Mouse (Mus musculus) embryonic stem cell, embryonic (primary cell): ENCODE results near the gene Metrn.

Experiments
- CTCF ChIA-PET, 4 experiments: fragments of 300-600 bp in 2 of 4; fragments of 350-600 bp in 2 of 4; sonication (Branson Sonifier 250); formaldehyde crosslinking; loops; one replicate each; lab custom pipeline; 2022; ENCODE audit warnings: inconsistent platforms in 2 of 4; lab: Charles Lee
- POLR2A ChIA-PET, 4 experiments: fragments of 300-600 bp in 2 of 4; fragments of 350-600 bp in 2 of 4; sonication (Branson Sonifier 250); formaldehyde crosslinking; loops; one replicate each; lab custom pipeline; 2022; ENCODE audit warnings: antibody characterized with exemption in 4 of 4, inconsistent platforms in 1 of 4; lab: Charles Lee

The Metrn gene

DNA sequence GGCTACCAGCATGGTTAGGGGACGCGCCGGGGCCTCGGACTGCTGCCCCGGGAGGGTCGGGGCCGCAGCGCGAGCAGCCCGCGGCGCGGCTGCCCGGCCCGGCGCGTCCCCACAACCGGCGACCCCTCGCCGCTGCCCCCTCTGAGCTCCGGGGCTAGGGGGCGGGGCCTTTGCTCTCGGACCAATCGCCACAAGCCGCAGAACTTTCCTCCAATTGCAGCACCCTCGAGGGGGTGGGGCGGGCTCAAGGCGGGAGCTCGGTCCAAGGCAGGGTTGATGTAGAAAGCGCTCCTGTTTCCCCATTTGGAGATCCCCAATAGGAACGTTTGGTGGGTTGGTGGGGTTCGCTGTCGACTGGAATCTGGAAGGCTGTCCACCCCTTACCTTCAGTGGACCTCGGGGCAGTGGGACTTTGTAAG is at the start of gene Metrn:
Gene Metrn, minus strand, starts transcription at position 186 of the 419 bp plus-strand sequence.
- CTCF ChIA-PET = interaction anchor here (0.6 to 2.9 kb wide), 14 partner anchors 12 to 322 kb away, joined by 3 to 12 read pairs (median 4); partner anchors contain the start of genes Fbxl16 (in 2 of the 4), Narfl (in 2 of the 4), Chtf18 (in 1 of the 4) and Haghl (in 1 of the 4)
- POLR2A ChIA-PET = interaction anchor here in 3 of 4 experiments (0.6 to 4.7 kb wide), 42 partner anchors 9 to 947 kb away, joined by 3 to 36 read pairs (median 5); partner anchors contain the start of genes Fbxl16 (in 3 of the 3), Haghl (in 3 of the 3), Stub1 (in 3 of the 3) and Chtf18 (in 2 of the 3)

DNA sequence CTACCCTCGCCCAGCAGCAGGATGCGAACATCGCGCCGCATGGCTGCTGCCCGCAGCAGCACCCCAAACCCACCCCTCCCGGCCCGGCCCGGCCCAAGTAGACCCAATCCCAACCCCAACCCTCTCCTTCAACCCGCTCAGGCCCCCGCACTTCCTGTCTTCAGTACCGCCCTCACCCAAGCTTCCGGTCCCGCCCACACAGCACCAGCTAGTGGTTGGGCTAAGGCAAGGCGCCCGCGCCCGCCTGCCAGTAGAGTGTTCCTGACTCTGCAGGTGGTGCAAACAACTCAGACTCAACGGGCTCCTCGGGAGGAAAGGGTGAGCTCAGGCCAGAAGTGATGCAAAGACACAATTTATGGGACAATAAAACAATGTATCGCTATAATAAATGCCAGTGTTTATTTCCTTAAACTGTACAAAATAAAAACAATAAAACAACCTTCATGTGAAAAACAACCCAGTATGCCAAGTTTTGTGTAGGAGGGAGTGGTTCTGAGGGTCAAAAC is 47.5 kb upstream of the Metrn start, which contains the start of gene Rhot2:
Gene Rhot2, minus strand, starts transcription at position 456 of the 506 bp plus-strand sequence.
- POLR2A ChIA-PET = interaction anchor here in 3 of 4 experiments (0.5 to 8.7 kb wide), 38 partner anchors 8 to 1173 kb away, joined by 3 to 114 read pairs (median 4); partner anchors contain the start of genes Mcrip2 (in 3 of the 3), Stub1 (in 3 of the 3), Jmjd8 (in 2 of the 3) and Wdr90 (in 2 of the 3)
- CTCF ChIA-PET = interaction anchor here in 3 of 4 experiments (0.6 to 1.5 kb wide), 13 partner anchors 10 to 874 kb away, joined by 3 to 9 read pairs (median 4); partner anchors contain the start of genes Stub1 (in 3 of the 3), Jmjd8 (in 1 of the 3) and Mcrip2 (in 1 of the 3)

DNA sequence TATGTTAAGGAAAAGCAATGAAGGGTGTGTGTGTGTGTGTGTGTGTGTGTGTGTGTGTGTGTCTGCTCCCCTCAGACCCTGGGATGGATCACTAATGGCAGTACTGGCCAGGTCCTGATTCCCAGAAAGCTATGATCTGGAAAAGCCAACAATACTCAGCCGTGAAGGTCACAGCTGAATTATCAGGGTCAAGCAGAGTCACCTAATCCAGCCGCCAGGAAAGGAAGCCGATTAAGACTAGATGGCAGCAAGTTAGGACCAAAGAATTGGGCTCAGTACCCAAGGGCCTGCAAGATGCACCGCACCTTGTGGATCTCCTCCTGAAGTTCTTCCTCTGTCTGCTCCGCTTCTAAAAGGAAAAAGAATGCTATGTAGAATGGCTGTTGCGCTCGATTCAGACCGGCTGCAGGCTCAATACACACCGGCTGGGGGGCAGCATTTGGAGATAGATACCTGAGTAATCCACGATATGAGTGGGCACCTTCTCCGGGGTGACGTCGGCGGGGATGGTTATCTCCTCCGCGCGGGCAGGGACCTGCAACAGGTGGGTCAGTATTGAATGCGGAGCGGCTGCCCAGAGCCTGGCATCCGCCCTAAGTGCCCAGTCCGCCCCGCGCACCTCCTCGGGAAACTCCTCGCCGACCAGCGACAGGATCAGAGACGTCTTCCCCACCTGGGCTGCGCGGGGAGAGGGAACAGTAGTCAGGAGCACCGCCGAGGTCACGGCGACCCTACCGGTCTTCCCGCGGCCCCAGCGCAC is 46.9 kb upstream of the Metrn start:
- ChIA-PET CTCF (interaction anchor here in 3 of 4 experiments (0.7 to 1.5 kb wide), 10 partner anchors 11 to 165 kb away, joined by 3 to 6 read pairs (median 4); partner anchors contain the start of genes Stub1 (in 3 of the 3), Jmjd8 (in 1 of the 3) and Mcrip2 (in 1 of the 3)), POLR2A (interaction anchor here in 3 of 4 experiments (0.5 to 8.7 kb wide), 35 partner anchors 7 to 1174 kb away, joined by 3 to 114 read pairs (median 4); partner anchors contain the start of genes Mcrip2 (in 3 of the 3), Stub1 (in 3 of the 3), Jmjd8 (in 2 of the 3) and Wdr90 (in 2 of the 3))

DNA sequence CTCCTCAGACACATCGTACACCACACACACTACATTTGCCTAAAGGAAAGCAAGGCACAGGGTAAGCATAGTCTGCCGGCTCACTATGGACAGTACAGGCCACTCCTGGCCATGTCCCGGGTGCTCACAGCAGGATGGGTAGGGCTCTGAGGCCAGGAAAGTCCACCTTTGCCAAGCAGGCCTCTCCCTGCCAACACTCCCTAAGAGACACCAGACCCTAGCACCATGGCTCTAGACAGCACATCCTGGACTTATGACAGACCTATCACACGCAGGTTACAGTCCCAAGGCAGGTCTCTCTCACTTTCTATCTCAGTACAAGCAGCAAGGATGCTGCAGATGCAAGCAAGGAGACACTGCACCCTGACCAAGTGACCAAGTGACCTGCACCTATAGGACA is 46.2 kb upstream of the Metrn start:
- ChIA-PET POLR2A (interaction anchor here in 3 of 4 experiments (1.0 to 8.7 kb wide), 3 partner anchors 10 to 23 kb away, joined by 3 to 114 read pairs (median 14); partner anchors contain the start of genes Stub1 (in 2 of the 3) and Jmjd8 (in 1 of the 3)), CTCF (interaction anchor here in 1 of 4 experiments (1.3 kb wide), 1 partner anchor 11 kb away, joined by 3 read pairs; the partner anchor contains the start of gene Stub1)

DNA sequence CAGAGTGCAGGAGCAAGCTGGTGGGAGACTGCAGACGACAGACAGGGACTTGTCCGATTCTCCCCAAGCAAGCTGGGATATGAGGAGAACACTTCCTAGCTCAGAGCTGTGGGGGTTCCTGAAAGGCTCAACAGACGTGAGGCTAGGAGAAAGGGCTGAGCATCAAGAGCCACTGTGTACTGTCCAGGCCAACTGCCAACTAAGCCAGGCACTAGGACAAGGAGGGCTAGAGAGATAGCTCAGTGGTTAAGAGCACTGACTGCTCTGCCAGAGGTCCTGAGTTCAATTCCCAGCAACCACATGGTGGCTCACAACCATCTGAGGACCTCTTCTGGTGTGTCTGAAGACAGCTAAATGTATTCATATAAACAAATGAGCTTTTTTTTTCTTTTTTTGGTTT is 45.6 kb upstream of the Metrn start:
- ChIA-PET POLR2A (interaction anchor here (0.6 to 8.7 kb wide), 7 partner anchors 9 to 352 kb away, joined by 3 to 114 read pairs (median 3); partner anchors contain the start of genes Stub1 (in 3 of the 4) and Jmjd8 (in 2 of the 4)), CTCF (interaction anchor here in 2 of 4 experiments (0.7 to 1.3 kb wide), 2 partner anchors 10 to 25 kb away, joined by 3 to 6 read pairs; partner anchors contain the start of gene Stub1 (in 1 of the 2))

DNA sequence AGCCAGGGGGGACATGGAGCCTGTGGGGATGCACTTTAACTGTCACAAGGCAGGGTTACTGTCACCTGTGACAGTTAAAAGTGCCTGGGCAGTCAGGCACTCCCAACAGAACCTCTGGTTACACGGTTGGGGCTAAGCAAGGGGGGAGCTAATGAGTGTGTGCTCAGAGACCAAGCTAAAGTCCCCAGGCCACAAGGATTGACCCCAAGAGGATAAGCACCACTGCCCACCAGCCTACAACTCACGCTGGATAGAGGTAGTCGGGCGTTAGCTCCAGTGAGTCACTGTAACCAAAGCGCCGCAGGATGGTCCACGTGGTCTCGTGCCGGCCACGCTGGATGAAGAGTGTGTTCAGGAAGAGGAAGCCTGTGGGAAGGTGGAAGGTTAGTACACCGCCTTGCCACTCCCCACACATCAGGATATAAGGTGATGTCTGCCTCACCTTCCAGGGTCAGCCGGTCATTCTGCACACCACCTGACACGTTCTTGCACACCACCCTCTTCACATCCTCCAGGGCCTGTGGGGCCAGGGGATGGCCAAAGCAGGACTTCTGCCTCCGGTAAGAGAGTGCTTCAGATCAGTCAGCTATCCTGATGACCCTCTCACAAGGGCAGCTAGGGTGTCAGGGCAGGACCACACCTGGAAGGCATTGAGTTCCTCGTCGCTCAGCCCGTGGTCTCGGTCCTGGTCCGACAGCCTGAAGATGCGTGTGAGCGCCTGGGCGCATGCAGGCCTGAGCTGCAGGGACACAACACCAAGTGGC is 44.4 kb upstream of the Metrn start, which contains the start of gene Gm20683:
Gene Gm20683, minus strand, starts transcription at position 647 of the 764 bp plus-strand sequence.
- CTCF ChIA-PET = no interaction called here
- POLR2A ChIA-PET = interaction anchor here in 3 of 4 experiments (1.1 to 8.7 kb wide), 6 partner anchors 8 to 114 kb away, joined by 3 to 114 read pairs (median 4); partner anchors contain the start of genes Stub1 (in 3 of the 3), Chtf18 (in 1 of the 3), Jmjd8 (in 1 of the 3) and Rpusd1 (in 1 of the 3)

DNA sequence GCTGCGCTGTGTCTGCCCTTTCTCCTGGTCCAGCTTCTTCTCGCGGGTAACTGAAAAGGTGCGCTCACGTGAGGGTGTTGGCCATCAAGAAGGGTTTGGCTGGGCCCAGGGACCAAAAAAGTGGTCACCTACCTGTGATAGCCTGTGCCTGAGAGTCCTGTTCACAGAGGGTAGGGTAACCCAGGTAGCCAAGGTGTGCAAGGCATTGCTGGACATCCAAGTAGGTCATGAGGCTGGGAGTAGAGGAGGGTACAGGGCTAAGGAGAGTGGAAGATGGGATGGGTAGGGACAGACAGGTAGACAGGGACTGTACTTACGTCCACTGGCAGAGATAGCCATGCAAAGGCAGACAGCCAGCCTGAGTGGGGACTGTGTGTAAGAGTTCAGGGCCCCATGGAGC is 43.6 kb upstream of the Metrn start:
- CTCF ChIA-PET = no interaction called here

DNA sequence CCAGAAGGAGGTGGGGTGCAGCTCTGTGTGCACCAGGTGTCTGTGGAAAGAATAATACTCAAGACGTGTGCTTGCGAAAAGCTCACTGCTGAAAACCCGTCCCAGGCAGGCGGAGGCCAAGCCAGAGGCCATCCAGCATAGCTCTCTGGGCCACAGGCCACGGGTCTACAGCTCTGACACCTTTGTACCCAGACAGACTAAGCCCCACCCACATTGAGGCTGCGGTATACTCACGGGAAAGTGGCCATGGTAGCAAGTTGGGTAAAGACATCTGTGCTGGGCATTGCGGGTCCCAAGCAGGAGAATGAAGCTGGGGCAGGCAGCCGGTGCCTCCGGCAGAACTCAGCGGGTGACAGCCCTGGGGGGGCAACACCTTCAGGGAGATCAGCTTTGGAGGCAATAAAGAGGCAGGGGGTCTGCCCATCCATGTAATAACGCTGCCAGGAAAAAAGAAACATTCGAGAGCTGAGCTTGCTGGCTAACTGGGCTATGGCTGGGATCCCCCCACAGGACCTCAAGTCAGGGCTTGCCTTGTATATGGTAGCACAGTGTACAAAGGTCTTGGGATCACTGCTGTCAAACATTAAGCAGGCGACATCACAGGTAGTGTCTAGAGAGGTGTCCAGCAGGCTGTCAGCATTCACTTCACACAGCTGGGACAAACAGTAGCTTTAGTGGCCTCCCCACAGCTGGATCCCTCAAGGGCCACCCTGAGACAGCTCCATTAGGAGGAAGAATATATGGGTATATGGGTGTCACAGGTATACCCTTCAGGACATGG is 42.7 kb upstream of the Metrn start:
- POLR2A ChIA-PET = interaction anchor here in 2 of 4 experiments (0.8 to 2.0 kb wide), 8 partner anchors 8 to 116 kb away, joined by 3 to 5 read pairs (median 4); partner anchors contain the start of gene Mcrip2 (in 2 of the 2)
- CTCF ChIA-PET = interaction anchor here in 2 of 4 experiments (0.6 to 0.7 kb wide), 2 partner anchors 116 to 233 kb away, joined by 3 read pairs; no protein-coding TSS in a partner anchor

More for the DNA sequence above, 43.6 kb upstream of the Metrn start:
- POLR2A ChIA-PET = interaction anchor here in 2 of 4 experiments (0.9 to 8.7 kb wide), 6 partner anchors 9 to 31 kb away, joined by 3 to 114 read pairs (median 5); partner anchors contain the start of genes Mcrip2 (in 2 of the 2), Stub1 (in 2 of the 2) and Jmjd8 (in 1 of the 2)

DNA sequence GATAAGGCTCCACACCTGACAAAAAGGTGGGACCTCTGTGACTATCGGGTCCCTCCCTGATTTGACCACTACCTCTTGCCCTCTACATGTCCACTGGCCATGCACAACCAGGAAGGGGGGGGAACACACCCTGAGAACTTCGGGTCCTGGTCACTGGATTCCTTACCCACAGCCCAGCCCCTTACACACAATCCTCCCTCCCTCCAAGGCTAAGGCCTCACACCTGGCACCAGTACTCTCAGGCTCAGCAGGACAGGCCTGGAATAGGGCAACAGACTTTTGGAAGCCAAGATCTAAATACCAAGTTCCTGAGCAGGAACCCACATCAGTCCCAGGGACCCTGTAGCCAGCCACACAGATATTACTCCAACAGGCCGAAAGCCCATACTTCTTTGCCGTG is 42.0 kb upstream of the Metrn start:
- POLR2A ChIA-PET = interaction anchor here in 2 of 4 experiments (1.1 to 2.0 kb wide), 5 partner anchors 9 to 116 kb away, joined by 3 to 5 read pairs (median 5); partner anchors contain the start of gene Mcrip2 (in 2 of the 2)

DNA sequence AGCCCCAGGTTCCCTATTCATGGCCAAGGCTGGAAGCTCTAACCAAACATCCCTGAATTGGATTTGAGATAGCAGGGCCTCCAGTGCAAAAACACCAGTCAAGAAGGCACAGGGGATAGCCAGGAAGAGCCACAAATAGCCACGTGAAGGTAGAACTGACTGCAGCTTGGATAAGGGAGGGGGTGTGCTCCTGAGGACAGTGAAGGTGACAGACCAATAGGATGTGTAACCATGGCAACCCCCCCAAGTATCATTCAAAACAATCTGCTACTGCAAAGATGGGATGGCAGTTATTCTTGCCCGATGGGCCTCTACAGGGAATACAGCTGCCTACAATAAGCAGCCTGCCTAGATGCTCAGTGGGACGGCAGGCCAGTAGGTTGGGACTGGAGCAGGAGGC is 40.6 kb upstream of the Metrn start:
- CTCF ChIA-PET = interaction anchor here in 1 of 4 experiments (0.6 to 1.5 kb wide), 3 partner anchors 36 to 363 kb away, joined by 4 to 5 read pairs (median 4); no protein-coding TSS in a partner anchor
- POLR2A ChIA-PET = interaction anchor here in 2 of 4 experiments (0.6 to 2.6 kb wide), 18 partner anchors 8 to 433 kb away, joined by 3 to 11 read pairs (median 6); partner anchors contain the start of genes Jmjd8 (in 2 of the 2), Mcrip2 (in 2 of the 2), Wdr24 (in 2 of the 2) and Chtf18 (in 1 of the 2)

More for the DNA sequence above, 42.0 kb upstream of the Metrn start:
- CTCF ChIA-PET = no interaction called here

DNA sequence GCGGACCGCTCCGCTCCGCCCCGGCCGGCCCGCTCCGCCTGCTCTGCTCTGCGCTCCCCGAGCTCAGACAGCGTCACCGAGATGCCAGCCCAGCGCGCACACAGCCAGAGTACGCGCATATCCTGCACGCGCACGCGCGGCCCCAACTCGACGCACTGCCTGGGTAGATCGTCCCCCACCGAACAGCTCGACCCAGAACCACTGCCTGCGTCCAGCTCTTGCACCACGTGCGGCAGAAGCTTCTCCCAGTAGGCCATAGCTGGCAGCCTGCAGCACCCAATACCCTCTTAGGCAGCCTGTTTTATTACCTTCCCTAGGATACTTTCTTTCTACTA is 40.1 kb upstream of the Metrn start, which contains the start of gene Rhbdl1:
Gene Rhbdl1, minus strand, starts transcription at position 220 of the 335 bp plus-strand sequence.
- ChIA-PET CTCF (interaction anchor here in 1 of 4 experiments (0.6 to 1.5 kb wide), 4 partner anchors 36 to 362 kb away, joined by 4 to 5 read pairs (median 4); no protein-coding TSS in a partner anchor), POLR2A (interaction anchor here (0.6 to 2.6 kb wide), 30 partner anchors 7 to 433 kb away, joined by 3 to 11 read pairs (median 3); partner anchors contain the start of genes Jmjd8 (in 3 of the 4), Mcrip2 (in 3 of the 4), Wdr24 (in 2 of the 4) and Chtf18 (in 1 of the 4))

DNA sequence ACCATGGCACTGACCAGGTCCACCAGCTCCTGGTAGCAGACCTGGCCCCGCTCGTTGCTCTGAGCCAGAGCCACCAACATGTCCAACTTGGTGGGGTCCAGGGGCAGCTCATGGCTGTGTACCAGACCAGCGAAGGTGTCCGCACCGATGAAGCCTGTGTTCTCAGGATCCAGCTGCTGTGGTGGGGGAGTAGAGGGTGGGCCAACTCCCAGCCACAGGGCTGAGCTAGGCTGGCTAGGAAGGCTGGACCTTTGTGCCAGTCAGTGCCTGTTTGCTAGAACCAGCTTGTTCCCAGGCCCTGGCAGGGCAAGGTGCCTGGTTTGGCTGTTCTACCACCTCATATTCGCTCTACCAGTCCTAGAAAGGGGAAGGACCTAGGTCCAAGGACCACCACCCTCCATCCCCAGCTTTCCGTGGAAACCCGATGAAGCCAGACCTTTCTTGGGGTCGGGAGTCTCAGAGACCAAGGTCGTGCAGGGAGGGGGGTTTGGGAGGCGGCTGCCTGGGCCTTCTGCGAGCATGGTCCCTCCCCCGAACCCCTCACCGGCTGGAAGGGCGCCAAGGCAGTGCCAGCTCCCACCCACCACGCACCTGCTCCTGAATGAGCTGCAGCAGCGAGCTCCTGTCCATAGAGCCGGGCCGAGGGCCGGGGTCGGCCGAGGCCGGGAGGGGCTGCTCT is 39.6 kb upstream of the Metrn start:
- ChIA-PET POLR2A (interaction anchor here (0.5 to 2.6 kb wide), 35 partner anchors 8 to 1494 kb away, joined by 3 to 11 read pairs (median 3); partner anchors contain the start of genes Jmjd8 (in 3 of the 4), Mcrip2 (in 3 of the 4), Wdr24 (in 2 of the 4) and AC134908.4 (in 1 of the 4)), CTCF (interaction anchor here in 2 of 4 experiments (0.7 to 1.5 kb wide), 5 partner anchors 35 to 362 kb away, joined by 3 to 5 read pairs (median 4); no protein-coding TSS in a partner anchor)

DNA sequence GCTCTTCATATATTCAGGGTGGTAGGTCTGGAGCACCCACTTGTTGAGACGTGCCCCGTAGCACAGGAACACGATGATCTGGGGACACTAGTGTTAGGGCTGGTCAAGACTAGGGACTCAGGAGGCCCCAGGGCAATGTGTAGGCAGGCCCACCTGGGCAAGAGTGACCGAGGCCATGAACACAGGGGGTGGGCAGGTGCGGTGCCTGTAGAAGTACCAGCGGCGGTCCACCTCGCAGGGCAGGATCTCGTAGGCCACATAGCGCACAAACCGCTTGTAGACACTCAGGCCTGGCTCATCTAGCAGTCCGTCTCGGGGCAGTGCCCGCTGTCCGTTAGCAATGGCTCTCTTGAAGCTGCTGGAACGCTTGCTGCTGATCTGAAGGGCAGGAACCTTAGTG is 38.9 kb upstream of the Metrn start:
- CTCF ChIA-PET = interaction anchor here in 2 of 4 experiments (0.7 to 1.4 kb wide), 3 partner anchors 38 to 59 kb away, joined by 3 to 5 read pairs (median 4); no protein-coding TSS in a partner anchor
- POLR2A ChIA-PET = interaction anchor here in 3 of 4 experiments (0.5 to 9.2 kb wide), 21 partner anchors 9 to 1493 kb away, joined by 3 to 114 read pairs (median 4); partner anchors contain the start of genes Mcrip2 (in 3 of the 3), Rhot2 (in 2 of the 3), AC134908.4 (in 1 of the 3) and Chtf18 (in 1 of the 3)

DNA sequence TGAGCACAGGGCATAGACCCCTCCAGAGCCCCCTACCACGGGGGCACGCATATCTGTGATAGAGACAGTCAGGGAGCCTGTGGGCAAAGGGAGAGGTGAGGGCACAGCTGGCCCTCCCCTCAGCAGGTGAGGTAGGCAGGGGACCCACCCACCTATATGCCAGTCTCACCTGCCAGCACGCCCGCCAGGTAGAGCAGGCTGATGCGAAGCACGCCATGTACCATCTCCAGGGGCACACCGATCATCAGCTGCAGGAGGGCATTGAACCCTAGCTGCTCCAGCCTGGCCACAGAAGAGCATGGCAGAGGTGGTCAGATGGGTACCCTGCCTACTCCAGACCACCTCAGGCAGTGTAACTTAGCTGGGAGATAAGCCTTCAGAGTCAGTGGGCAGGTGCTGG is 38.4 kb upstream of the Metrn start:
- ChIA-PET CTCF (interaction anchor here in 1 of 4 experiments (1.2 kb wide), 1 partner anchor 34 kb away, joined by 3 read pairs; no protein-coding TSS in a partner anchor), POLR2A (interaction anchor here in 2 of 4 experiments (2.5 to 9.2 kb wide), 7 partner anchors 9 to 32 kb away, joined by 6 to 114 read pairs (median 44); partner anchors contain the start of genes Rhot2 (in 2 of the 2), Gm20683 (in 1 of the 2), Mcrip2 (in 1 of the 2) and Wdr24 (in 1 of the 2))
